ENCODE assay signal across 11 mouse cellular contexts in genomic region chr10:78007203-78007602, GRCm38 (mm10). TPM values are rescaled to one million over a fixed set of nuclear protein-coding genes. Genes with fewer than 3 reads are reported as not detected.
DNase-seq lines count a peak whose midpoint lies in the region; ATAC-seq and TF ChIP-seq lines count a peak whose summit lies in the region.
"Had no signal": no experiment of that assay in that cellular context is flagged by ENCODE, and none has a peak within 500 bp of the region (broad histone marks: within the 10 kb centered on the region; RNA-seq: fewer than 3 reads in every experiment).

No protein-coding gene starts in this region.

- 18% methylated on average over 7 of the region's 7 CpGs for WGBS in kidney, embryonic 14.5 days
- WGBS in embryonic facial prominence, embryonic 15.5 days: 23% methylated on average over 7 of the region's 7 CpGs
- WGBS in limb, embryonic 10.5 days: 34% methylated on average over 7 of the region's 7 CpGs
- 62% methylated on average over 7 of the region's 7 CpGs for WGBS in midbrain, postnatal 0 days
- WGBS in thymus, adult 2 months: 46% methylated on average over 7 of the region's 7 CpGs

- H3K27ac ChIP-seq in kidney, embryonic 14.5 days (ENCODE audit: low read depth, low read length): no peak overlapping the region
- peak overlapping the region; percentile 28; the same call in 1 of the 2 replicates for H3K27ac ChIP-seq in embryonic facial prominence, embryonic 15.5 days (replicated peaks)
- H3K27ac ChIP-seq in limb, embryonic 10.5 days: peak overlapping the region; percentile 4; the same call in 1 of the 2 replicates
- H3K27ac ChIP-seq in midbrain, postnatal 0 days (ENCODE audit: low read depth, low read length): no peak overlapping the region
- no peak overlapping the region for H3K27ac ChIP-seq in thymus, adult 2 months (ENCODE audit: control insufficient read depth, insufficient read depth, low read length)

- TF ChIP-seq CTCF in midbrain, postnatal 0 days (IDR thresholded peaks at IDR 0.05): no peak
- TF ChIP-seq CTCF in thymus, adult 2 months (IDR thresholded peaks at IDR 0.05; ENCODE audit: borderline replicate concordance, control insufficient read depth, extremely low read depth, insufficient read depth, low read length, poor library complexity): no peak

- H3K4me3 ChIP-seq in kidney, embryonic 14.5 days (ENCODE audit: low read length): no peak overlapping the region
- 0 out of 2 replicates have a peak overlapping the region, but pooled peaks have one; percentile 89 for H3K4me3 ChIP-seq in embryonic facial prominence, embryonic 15.5 days (replicated peaks)
- H3K4me3 ChIP-seq in limb, embryonic 10.5 days: peak overlapping the region; percentile 86
- H3K4me3 ChIP-seq in midbrain, postnatal 0 days (ENCODE audit: low read depth, low read length): no peak overlapping the region
- no peak overlapping the region for H3K4me3 ChIP-seq in thymus, adult 2 months (ENCODE audit: control insufficient read depth, insufficient read depth, low read length)

- H3K4me2 ChIP-seq in kidney, embryonic 14.5 days (replicated peaks; ENCODE audit: low read depth, low read length): peak overlapping the region; percentile 69; the same call in 1 of the 2 replicates
- peak overlapping the region; percentile 88; the same call in 1 of the 2 replicates for H3K4me2 ChIP-seq in embryonic facial prominence, embryonic 15.5 days (replicated peaks)
- H3K4me2 ChIP-seq in midbrain, postnatal 0 days (ENCODE audit: low read depth, low read length, poor library complexity, severe bottlenecking): no peak overlapping the region

- no peaks in the 10 kb centered on the region for H3K9me3 ChIP-seq in kidney, embryonic 14.5 days (ENCODE audit: control insufficient read depth, low read length)
- no peaks in the 10 kb centered on the region for H3K9me3 ChIP-seq in embryonic facial prominence, embryonic 15.5 days (replicated peaks)
- H3K9me3 ChIP-seq in limb, embryonic 10.5 days (replicated peaks): no peaks in the 10 kb centered on the region
- no peaks in the 10 kb centered on the region for H3K9me3 ChIP-seq in midbrain, postnatal 0 days (ENCODE audit: low read length)

- peak overlapping the region; percentile 45; the same call in 1 of the 2 replicates for H3K9ac ChIP-seq in kidney, embryonic 14.5 days (ENCODE audit: low read depth, low read length)
- H3K9ac ChIP-seq in embryonic facial prominence, embryonic 15.5 days: no peak overlapping the region
- H3K9ac ChIP-seq in midbrain, postnatal 0 days (replicated peaks; ENCODE audit: low read length, poor library complexity, severe bottlenecking): peak overlapping the region; percentile 77; the same call in 1 of the 2 replicates

- no peak for DNase-seq in kidney, postnatal 36 days
- no peak for DNase-seq in limb, embryonic 10.5 days (ENCODE audit: low spot score)
- no peak for DNase-seq in midbrain, postnatal 0 days (ENCODE audit: low spot score)
- no peak for DNase-seq in left cerebral cortex, postnatal 36 days (ENCODE audit: low spot score in 2 of 2)
- no peak for DNase-seq in frontal cortex, postnatal 14 days (ENCODE audit: low spot score in 2 of 2)
- DNase-seq in thymus, adult 2 months: no peak
- DNase-seq: adrenal gland, postnatal 10 days; lung, postnatal 10 days had no signal

- no peak for TF ChIP-seq POLR2A in thymus, adult 2 months (IDR thresholded peaks at IDR 0.05; ENCODE audit: control insufficient read depth, extremely low read depth, insufficient read depth, low read length, poor library complexity)

- peaks cover 32% of the 10 kb centered on the region for H3K4me1 ChIP-seq in kidney, embryonic 14.5 days (ENCODE audit: control insufficient read depth, insufficient read depth, low read length)
- H3K4me1 ChIP-seq in embryonic facial prominence, embryonic 15.5 days: peaks cover 35% of the 10 kb centered on the region
- peaks cover 45% of the 10 kb centered on the region for H3K4me1 ChIP-seq in limb, embryonic 10.5 days
- H3K4me1 ChIP-seq in midbrain, postnatal 0 days (ENCODE audit: insufficient read depth, low read length): peaks cover 22% of the 10 kb centered on the region
- H3K4me1 ChIP-seq in thymus, adult 2 months (replicated peaks; ENCODE audit: control insufficient read depth, insufficient read depth, low read length): peaks cover 19% of the 10 kb centered on the region

- no peak for ATAC-seq in kidney, embryonic 14.5 days (ENCODE audit: low FRiP score, low TSS enrichment)
- no peak for ATAC-seq in embryonic facial prominence, embryonic 15.5 days (ENCODE audit: insufficient number of reproducible peaks, low FRiP score, low TSS enrichment, low read depth)
- ATAC-seq in midbrain, postnatal 0 days (ENCODE audit: low FRiP score): no peak

- H3K36me3 ChIP-seq in kidney, embryonic 14.5 days (ENCODE audit: control insufficient read depth, insufficient read depth, low read length): peaks cover 11% of the 10 kb centered on the region; the same call in 1 of the 2 replicates
- H3K36me3 ChIP-seq in embryonic facial prominence, embryonic 15.5 days: peaks cover 11% of the 10 kb centered on the region
- H3K36me3 ChIP-seq in limb, embryonic 10.5 days: peaks cover 41% of the 10 kb centered on the region
- peaks cover 9% of the 10 kb centered on the region; the same call in 1 of the 2 replicates for H3K36me3 ChIP-seq in midbrain, postnatal 0 days (ENCODE audit: insufficient read depth, low read length)
- no peaks in the 10 kb centered on the region for H3K36me3 ChIP-seq in thymus, adult 2 months (ENCODE audit: control insufficient read depth, insufficient read depth, low read length)

- intact Hi-C loops in left cerebral cortex, postnatal 36 days (cut with DNase I): no loop called here

- H3K27me3 ChIP-seq in kidney, embryonic 14.5 days (ENCODE audit: control insufficient read depth, insufficient read depth, low read length): no peaks in the 10 kb centered on the region
- H3K27me3 ChIP-seq in embryonic facial prominence, embryonic 15.5 days: no peaks in the 10 kb centered on the region
- no peaks in the 10 kb centered on the region for H3K27me3 ChIP-seq in limb, embryonic 10.5 days (ENCODE audit: low read depth, poor library complexity, severe bottlenecking)
- H3K27me3 ChIP-seq in midbrain, postnatal 0 days (ENCODE audit: insufficient read depth, low read length): no peaks in the 10 kb centered on the region
- no peaks in the 10 kb centered on the region for H3K27me3 ChIP-seq in thymus, adult 2 months (ENCODE audit: control insufficient read depth, insufficient read depth, low read length)

RNA-seq across cellular contexts. Expression of gene Pfkl, which starts 2.7 kb away (rescaled TPM):
- 91.2 and 118 TPM in 2 replicates for polyA plus RNA-seq in kidney, embryonic 14.5 days (2014; fragmentation: Nextera tagmentation; extraction: Ambion mirVana)
- 129 and 148 TPM in 2 replicates for polyA plus RNA-seq in embryonic facial prominence, embryonic 15.5 days (2015; fragmentation: Nextera tagmentation; extraction: Ambion mirVana)
- polyA plus RNA-seq in limb, embryonic 10.5 days (2016; fragmentation: Nextera tagmentation; extraction: Ambion mirVana): 235 and 259 TPM in 2 replicates
- total RNA-seq in midbrain, postnatal 0 days (2014; rRNA removed): 165 and 166 TPM in 2 replicates
- 98.5 and 104 TPM in 2 replicates for polyA plus RNA-seq in midbrain, postnatal 0 days (2015; fragmentation: Nextera tagmentation; extraction: Ambion mirVana)
- total RNA-seq in left cerebral cortex, postnatal 36 days (2021): 100 to 1,000 TPM; 149 to 153 TPM
- 81.2 and 93.7 TPM in 2 replicates for polyA plus RNA-seq in thymus, adult 2 months (2012; rRNA removed)

RNA-seq across cellular contexts. Expression of gene 1810043G02Rik, which starts 28.9 kb away (rescaled TPM):
- polyA plus RNA-seq in kidney, embryonic 14.5 days (2014; fragmentation: Nextera tagmentation; extraction: Ambion mirVana): 26.4 and 35.8 TPM in 2 replicates
- 31.0 and 32.7 TPM in 2 replicates for polyA plus RNA-seq in embryonic facial prominence, embryonic 15.5 days (2015; fragmentation: Nextera tagmentation; extraction: Ambion mirVana)
- 29.4 and 32.2 TPM in 2 replicates for polyA plus RNA-seq in limb, embryonic 10.5 days (2016; fragmentation: Nextera tagmentation; extraction: Ambion mirVana)
- 60.0 and 61.7 TPM in 2 replicates for total RNA-seq in midbrain, postnatal 0 days (2014; rRNA removed)
- polyA plus RNA-seq in midbrain, postnatal 0 days (2015; fragmentation: Nextera tagmentation; extraction: Ambion mirVana): 66.2 and 72.6 TPM in 2 replicates
- total RNA-seq in left cerebral cortex, postnatal 36 days (2021): 10 to 100 TPM; 32.7 to 38.1 TPM
- 39.0 and 49.5 TPM in 2 replicates for polyA plus RNA-seq in thymus, adult 2 months (2012; rRNA removed)

RNA-seq across cellular contexts. Expression of gene Dnmt3l, which starts 34.5 kb away (rescaled TPM):
- 0.41 and 0.66 TPM in 2 replicates for polyA plus RNA-seq in kidney, embryonic 14.5 days (2014; fragmentation: Nextera tagmentation; extraction: Ambion mirVana)
- 0.39 and 0.65 TPM in 2 replicates for polyA plus RNA-seq in embryonic facial prominence, embryonic 15.5 days (2015; fragmentation: Nextera tagmentation; extraction: Ambion mirVana)
- 0.10 TPM in 1 of 2 replicates, not detected in the other for polyA plus RNA-seq in limb, embryonic 10.5 days (2016; fragmentation: Nextera tagmentation; extraction: Ambion mirVana)
- not detected in 2 replicates for total RNA-seq in midbrain, postnatal 0 days (2014; rRNA removed)
- polyA plus RNA-seq in midbrain, postnatal 0 days (2015; fragmentation: Nextera tagmentation; extraction: Ambion mirVana): not detected in 2 replicates
- total RNA-seq in left cerebral cortex, postnatal 36 days (2021): not detected
- polyA plus RNA-seq in thymus, adult 2 months (2012; rRNA removed): 0.93 and 1.8 TPM in 2 replicates

RNA-seq across cellular contexts. Expression of gene Aire, which starts 36.2 kb away (rescaled TPM):
- polyA plus RNA-seq in kidney, embryonic 14.5 days (2014; fragmentation: Nextera tagmentation; extraction: Ambion mirVana): 1.2 and 1.5 TPM in 2 replicates
- 0.30 and 0.31 TPM in 2 replicates for polyA plus RNA-seq in embryonic facial prominence, embryonic 15.5 days (2015; fragmentation: Nextera tagmentation; extraction: Ambion mirVana)
- 0.15 and 0.21 TPM in 2 replicates for polyA plus RNA-seq in limb, embryonic 10.5 days (2016; fragmentation: Nextera tagmentation; extraction: Ambion mirVana)
- 0.16 and 0.33 TPM in 2 replicates for total RNA-seq in midbrain, postnatal 0 days (2014; rRNA removed)
- 0.20 and 0.31 TPM in 2 replicates for polyA plus RNA-seq in midbrain, postnatal 0 days (2015; fragmentation: Nextera tagmentation; extraction: Ambion mirVana)
- total RNA-seq in left cerebral cortex, postnatal 36 days (2021): under 1 TPM in 1 of 2 experiments, not detected in 1; 0.25 TPM
- 84.0 and 93.7 TPM in 2 replicates for polyA plus RNA-seq in thymus, adult 2 months (2012; rRNA removed)
- total RNA-seq: common myeloid progenitor, adult 5-6 weeks had no signal

RNA-seq across cellular contexts. Expression of gene Trpm2, which starts 36.8 kb away (rescaled TPM):
- polyA plus RNA-seq in kidney, embryonic 14.5 days (2014; fragmentation: Nextera tagmentation; extraction: Ambion mirVana): 0.27 and 0.54 TPM in 2 replicates
- polyA plus RNA-seq in embryonic facial prominence, embryonic 15.5 days (2015; fragmentation: Nextera tagmentation; extraction: Ambion mirVana): 0.60 and 0.79 TPM in 2 replicates
- polyA plus RNA-seq in limb, embryonic 10.5 days (2016; fragmentation: Nextera tagmentation; extraction: Ambion mirVana): 0.16 and 0.23 TPM in 2 replicates
- total RNA-seq in midbrain, postnatal 0 days (2014; rRNA removed): 7.3 and 12.5 TPM in 2 replicates
- polyA plus RNA-seq in midbrain, postnatal 0 days (2015; fragmentation: Nextera tagmentation; extraction: Ambion mirVana): 5.6 and 8.0 TPM in 2 replicates
- 10 to 100 TPM; 40.4 to 44.2 TPM for total RNA-seq in left cerebral cortex, postnatal 36 days (2021)
- polyA plus RNA-seq in thymus, adult 2 months (2012; rRNA removed): 16.4 and 21.0 TPM in 2 replicates

Comparison
In these comparisons a context has a peak if more than half of its experiments do, and no peak if none do; other contexts are left out.
1. H3K27ac ChIP-seq: peak in embryonic facial prominence, embryonic 15.5 days (single experiment) and limb, embryonic 10.5 days (single experiment); none in kidney, embryonic 14.5 days (single experiment), midbrain, postnatal 0 days (single experiment) and thymus, adult 2 months (single experiment).
2. H3K4me3 ChIP-seq: peak in embryonic facial prominence, embryonic 15.5 days (single experiment) and limb, embryonic 10.5 days (single experiment); none in kidney, embryonic 14.5 days (single experiment), midbrain, postnatal 0 days (single experiment) and thymus, adult 2 months (single experiment).